Mouse (Mus musculus) urinary bladder, postnatal 4 days (tissue): ENCODE results near the gene Fyn.

Source experiments
- DNase-seq, 2 experiments: peaks; one replicate each; pipeline ENCODE4 v3.0.0; 2021 to 2022; ENCODE audit warnings: low spot score in 2 of 2

Fyn gene

GRCm38 (mm10) chr10:39443122-39443521, 74.5 kb downstream of the Fyn start:
- no peak for DNase-seq

- DNase-seq: no peak
Observed at GRCm38 (mm10) chr10:39443947-39444346, 75.3 kb downstream of the Fyn start.

GRCm38 (mm10) chr10:39445870-39446269, 77.2 kb downstream of the Fyn start:
- no peak for DNase-seq

- DNase-seq: no peak
Observed at GRCm38 (mm10) chr10:39446706-39447105, 78.1 kb downstream of the Fyn start.

GRCm38 (mm10) chr10:39449179-39449578, 80.5 kb downstream of the Fyn start:
- DNase-seq: no peak

- no peak for DNase-seq
Observed at GRCm38 (mm10) chr10:39450356-39450755, 81.7 kb downstream of the Fyn start.

GRCm38 (mm10) chr10:39451065-39451464, 82.4 kb downstream of the Fyn start:
- no peak for DNase-seq

- DNase-seq: no peak
Observed at GRCm38 (mm10) chr10:39451918-39452624, 83.4 kb downstream of the Fyn start.

GRCm38 (mm10) chr10:39455344-39455743, 86.7 kb downstream of the Fyn start:
- no peak for DNase-seq

- no peak for DNase-seq
Observed at GRCm38 (mm10) chr10:39455857-39456620, 87.4 kb downstream of the Fyn start.

GRCm38 (mm10) chr10:39456776-39457175, 88.1 kb downstream of the Fyn start:
- DNase-seq: no peak

- no peak for DNase-seq
Observed at GRCm38 (mm10) chr10:39457281-39457680, 88.6 kb downstream of the Fyn start.

GRCm38 (mm10) chr10:39458766-39459699, 90.4 kb downstream of the Fyn start:
- peak in 1 of 2 experiments; percentile 32 for DNase-seq

- DNase-seq: no peak
Observed at GRCm38 (mm10) chr10:39460621-39461020, 92.0 kb downstream of the Fyn start.

GRCm38 (mm10) chr10:39461909-39462308, 93.3 kb downstream of the Fyn start:
- no peak for DNase-seq

- no peak for DNase-seq
Observed at GRCm38 (mm10) chr10:39462711-39463110, 94.1 kb downstream of the Fyn start.

GRCm38 (mm10) chr10:39464383-39464782, 95.7 kb downstream of the Fyn start:
- no peak for DNase-seq

GRCm38 (mm10) chr10:39467317-39467716, 98.7 kb downstream of the Fyn start:
- peak; percentile 50 to 69 for DNase-seq

GRCm38 (mm10) chr10:39467821-39468220, 99.2 kb downstream of the Fyn start:
- no peak for DNase-seq

- no peak for DNase-seq
Observed at GRCm38 (mm10) chr10:39468576-39468975, 99.9 kb downstream of the Fyn start.

- DNase-seq: no peak
Observed at GRCm38 (mm10) chr10:39469341-39469740, 100.7 kb downstream of the Fyn start.

GRCm38 (mm10) chr10:39470321-39470720, 101.7 kb downstream of the Fyn start:
- DNase-seq: peak in 1 of 2 experiments; percentile 48
